Mouse (Mus musculus) megakaryocyte-erythroid progenitor cell, adult 5-6 weeks (primary cell): ENCODE data around the gene Ddah2. TPM values are rescaled to one million over a fixed set of nuclear protein-coding genes. Genes with fewer than 3 reads are reported as not detected.
"Not testable (repeated sequence)": the region's sequence is repeated elsewhere in the genome, so short reads cannot be mapped to it uniquely, and the experiment has no call there.

Experiments
- ATAC-seq: replicated peaks from 2 replicates; pipeline ENCODE4 v1.8.0; 2016; ENCODE audit warnings: mild to moderate bottlenecking, inconsistent platforms; ENCODE audit not compliant: severe bottlenecking, poor library complexity, low FRiP score, low TSS enrichment
- total RNA-seq, 2 experiments: library from RNA; stranded (forward) in 1 of 2; stranded (reverse) in 1 of 2; fragments of 200-1000, 215-1000 nt in 1 of 2; fragments of >200 nt in 1 of 2; fragmentation: Nextera tagmentation in 1 of 2; gene quantifications; 2 replicates each; pipeline ENCODE4 v1.2.3; 2014 to 2017

Ddah2 gene
- total RNA-seq, 2 experiments from 2014 or later = 4.6 to 7.6 TPM

DNA sequence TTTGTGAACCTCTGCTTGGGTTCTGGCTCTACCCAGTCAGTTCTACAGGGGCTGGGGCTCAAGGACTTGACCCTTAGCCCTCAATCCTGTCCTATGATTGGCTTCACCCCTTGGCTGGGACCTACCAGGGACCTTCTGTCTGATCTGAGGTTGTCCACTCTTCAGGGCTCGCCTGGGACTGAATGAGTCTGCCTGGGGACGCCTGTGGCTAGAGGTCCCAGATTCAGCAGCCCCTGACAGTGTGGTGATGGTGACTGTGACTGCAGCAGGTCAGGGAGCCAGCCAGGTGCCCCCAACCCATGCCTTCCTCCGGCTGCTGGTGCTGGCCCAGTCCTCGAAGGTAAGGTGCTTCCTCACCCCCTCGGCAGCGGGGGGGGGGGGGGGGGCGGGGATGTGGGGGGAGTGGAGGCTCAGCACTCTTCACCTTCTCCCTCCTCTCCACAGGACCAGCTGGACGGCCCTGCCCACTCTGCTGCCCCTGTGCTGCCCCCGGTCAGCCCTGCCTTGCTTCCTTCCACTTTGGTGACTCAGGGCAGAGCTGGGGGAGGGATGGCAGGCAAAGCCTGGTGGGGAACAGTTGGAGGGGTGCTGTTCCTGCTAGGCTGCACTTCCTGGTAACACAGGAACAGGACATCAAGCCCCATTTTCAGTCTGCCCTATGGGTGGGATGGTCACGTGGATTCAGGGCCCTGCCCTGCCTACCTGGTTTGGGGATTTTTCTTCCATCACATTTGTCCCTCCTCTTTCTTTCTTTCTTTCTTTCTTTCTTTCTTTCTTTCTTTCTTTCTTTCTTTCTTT, 33.9 kb upstream of the Ddah2 start:
- no peak for ATAC-seq

DNA sequence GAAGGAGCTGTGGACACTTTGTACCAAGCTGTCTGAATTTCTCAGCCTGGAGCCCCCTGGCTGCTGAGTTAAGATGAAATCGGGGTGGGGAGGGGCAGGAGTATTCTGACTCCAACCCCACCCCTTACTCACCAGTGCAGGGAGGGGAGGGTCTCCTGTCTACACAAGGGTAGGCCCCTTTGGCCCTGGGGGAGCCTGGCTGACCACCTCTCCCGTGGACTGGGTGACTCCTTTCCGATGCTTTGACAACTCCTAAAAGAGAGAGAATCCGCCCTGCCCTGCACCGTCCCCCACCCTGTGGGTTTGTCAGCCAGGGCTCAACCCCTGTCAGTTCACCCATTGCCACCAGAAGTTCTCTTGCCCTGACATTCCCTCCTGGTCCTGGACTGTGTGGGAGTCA, 32.6 kb upstream of the Ddah2 start:
- no peak for ATAC-seq

DNA sequence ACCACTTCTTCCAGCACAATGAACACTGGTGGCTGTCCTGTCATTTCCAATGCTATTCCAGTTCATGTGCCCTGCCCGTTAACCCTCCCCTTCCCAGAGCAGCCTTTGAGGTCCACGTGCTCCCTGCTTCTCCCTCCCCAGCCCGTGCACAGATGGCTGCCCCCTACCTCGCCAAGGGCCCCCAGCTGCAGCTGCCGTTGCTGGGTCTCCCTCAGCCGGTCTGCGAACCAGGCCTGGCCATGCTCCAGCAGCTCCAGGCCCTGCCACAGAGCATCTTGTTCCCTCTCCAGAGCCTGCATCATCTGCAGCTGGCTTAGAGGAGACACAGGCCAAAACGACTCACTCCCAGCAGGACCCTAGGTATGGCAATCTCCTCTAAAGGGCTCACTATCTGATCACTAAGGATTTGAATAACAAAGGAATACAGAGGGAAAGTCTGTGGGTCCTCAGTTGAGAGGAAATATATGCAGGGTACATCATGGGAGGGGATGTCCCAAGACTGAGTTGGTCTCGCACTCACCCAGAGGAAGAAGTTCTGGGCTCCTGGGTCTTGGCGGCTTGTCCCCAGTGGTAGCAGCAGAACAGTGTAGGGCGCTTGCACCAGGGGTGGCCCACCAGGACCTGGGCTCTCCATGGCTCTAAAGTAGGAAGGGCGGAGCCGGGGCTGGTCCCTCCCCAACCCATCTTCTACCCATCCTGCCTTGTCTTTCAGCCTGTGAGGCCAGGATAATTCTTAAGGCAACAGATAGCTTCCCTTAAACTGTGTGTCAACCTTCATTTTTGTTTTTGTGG, 31.4 kb upstream of the Ddah2 start, which contains the start of gene Sapcd1:
Gene Sapcd1 (minus strand): TSS at position 740 of the 792 bp plus-strand sequence.
- ATAC-seq = 0 out of 2 replicates have a peak, but pooled peaks have one; percentile 15

DNA sequence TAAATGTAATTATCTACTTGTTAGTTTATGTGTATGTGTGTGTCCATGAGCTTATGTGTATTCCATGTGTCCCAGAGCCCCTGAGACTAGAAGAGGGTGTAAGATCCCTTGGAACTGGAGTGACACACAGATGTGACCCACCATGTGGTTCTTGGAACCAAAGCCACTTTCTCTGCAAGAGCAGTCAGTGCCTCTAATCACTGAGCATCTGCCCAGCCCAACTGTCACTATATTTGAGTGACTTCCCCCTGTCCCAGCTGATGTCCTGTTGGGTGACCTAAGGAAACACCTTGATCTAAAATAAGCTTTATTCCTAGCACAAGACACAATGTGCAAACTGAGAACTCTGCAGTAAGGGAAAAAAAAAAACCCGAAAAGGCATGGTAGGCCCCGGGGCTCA, 30.5 kb upstream of the Ddah2 start:
- no peak for ATAC-seq

DNA sequence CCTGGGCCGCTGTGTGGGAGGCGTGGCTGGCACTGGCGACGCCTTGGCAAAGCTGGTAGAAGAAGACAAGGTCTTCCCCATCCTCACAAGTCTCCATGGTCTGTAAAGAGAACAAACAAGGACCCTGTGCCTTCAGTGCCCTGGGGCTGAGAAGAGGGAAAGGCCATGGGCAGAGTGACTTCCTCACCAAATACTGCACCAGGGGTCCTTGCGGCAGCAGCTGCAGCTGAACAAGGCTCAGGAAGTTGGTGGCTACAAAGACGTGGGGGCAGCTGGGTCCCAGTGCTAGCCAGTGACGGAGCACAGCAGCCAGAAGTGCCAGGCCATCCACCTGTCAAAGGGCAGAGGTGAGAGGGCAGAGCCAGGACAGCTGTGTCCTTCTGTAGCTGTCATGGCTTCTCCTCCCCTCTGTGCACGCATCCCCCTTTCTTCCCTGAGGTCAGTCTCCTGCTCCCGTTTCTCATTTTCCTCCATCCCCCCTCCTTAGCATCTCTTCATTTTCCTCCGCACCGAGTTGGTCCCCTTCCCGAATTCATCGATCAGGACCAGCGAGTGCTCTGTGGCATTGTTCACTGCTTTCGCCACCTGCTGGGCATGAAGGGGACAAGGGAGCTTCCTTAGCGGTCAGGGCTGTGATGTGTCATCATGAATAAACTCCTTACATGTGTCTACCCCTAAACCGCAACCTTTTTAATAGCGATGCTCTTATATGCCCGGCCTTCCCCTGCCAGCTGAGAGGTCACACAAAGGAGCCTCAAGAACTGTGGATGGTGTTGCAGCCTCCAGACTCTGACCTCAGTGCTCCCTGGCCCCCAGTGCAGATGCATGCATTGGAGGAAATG, 28.9 kb upstream of the Ddah2 start:
- ATAC-seq = 0 out of 2 replicates have a peak, but pooled peaks have one; percentile 23

DNA sequence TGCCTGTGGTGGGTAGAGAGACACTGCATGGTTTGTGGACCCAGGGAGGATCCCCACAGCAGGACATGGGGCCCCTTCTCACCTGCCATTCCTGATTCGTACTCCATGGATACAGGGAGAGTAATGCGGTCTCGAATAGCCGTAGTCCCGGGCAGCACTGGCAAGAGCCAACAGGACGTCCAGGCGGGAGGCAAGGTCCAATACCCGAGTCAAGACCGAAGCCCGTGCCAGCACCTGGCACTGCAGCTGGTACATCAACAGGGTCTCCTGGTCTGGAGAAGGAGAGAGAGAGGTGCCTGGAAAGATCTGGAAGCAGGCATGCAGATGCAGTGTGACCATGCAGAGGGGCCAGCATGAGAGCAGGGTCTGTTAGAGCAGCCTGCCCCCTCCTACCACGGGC, 27.6 kb upstream of the Ddah2 start:
- no peak for ATAC-seq

DNA sequence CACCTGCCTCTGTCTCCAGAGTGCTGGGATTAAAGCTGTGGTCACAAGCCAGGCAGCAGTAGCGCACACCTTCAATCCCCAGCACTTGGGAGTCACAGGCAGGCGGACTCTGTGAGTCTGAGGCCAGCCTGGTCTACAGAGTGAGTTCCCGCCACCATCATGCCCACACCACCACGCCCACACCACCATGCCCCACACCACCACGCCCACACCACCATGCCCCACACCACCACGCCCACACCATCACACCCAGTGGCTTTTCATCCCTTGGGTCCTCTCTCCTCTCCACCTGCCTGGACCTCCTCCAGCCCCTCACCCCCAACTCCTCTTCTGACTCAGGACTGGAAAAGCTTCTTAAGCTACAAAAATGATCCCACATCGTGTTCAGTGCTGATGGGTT, 27.0 kb upstream of the Ddah2 start:
- ATAC-seq = 0 out of 2 replicates have a peak, but pooled peaks have one; percentile 31

DNA sequence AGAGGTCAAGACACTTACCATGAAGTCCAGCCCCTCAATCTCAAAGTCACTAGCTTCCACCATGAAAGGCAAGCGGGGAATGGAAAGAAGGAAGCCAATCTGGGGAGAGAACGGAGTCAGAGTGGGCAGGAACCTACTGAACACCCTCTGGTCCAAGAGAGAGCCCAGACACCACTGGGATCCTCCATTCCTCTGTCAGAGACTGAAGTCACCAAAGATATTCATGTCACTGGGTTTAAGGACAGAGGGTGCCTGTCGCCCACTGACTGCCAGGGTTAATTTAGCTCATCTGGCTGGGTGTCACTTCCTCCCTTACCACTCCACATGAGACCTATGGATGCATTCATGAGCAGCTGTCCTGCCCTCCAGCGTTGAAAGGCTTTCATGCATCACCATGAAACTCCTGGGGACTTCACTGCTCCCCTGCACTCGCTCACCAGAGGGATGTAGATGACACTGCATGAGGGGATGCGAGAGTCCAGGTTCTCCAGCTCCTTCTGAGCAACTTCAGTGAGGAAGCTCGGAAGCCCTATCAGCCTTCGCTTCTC, 26.4 kb upstream of the Ddah2 start:
- ATAC-seq = no peak

DNA sequence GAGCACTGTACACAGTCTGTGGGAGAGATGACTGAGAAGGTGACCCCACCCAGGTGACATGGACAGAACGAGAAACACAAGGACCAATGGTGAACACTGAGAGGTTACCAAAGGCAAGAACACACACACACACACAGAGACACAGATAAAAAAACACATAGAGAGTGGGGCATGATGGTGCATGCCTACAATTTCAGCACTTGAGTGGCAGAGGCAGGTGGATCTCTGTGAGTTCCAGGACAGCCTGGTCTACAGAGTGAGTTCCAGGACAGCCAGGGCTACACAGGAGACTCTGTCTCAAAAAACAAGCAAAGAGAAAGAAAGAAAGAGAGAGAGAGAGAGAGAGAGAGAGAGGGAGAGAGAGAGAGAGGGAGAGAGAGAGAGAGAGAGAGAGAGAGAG, 25.1 kb upstream of the Ddah2 start:
- ATAC-seq = not testable (repeated sequence)

DNA sequence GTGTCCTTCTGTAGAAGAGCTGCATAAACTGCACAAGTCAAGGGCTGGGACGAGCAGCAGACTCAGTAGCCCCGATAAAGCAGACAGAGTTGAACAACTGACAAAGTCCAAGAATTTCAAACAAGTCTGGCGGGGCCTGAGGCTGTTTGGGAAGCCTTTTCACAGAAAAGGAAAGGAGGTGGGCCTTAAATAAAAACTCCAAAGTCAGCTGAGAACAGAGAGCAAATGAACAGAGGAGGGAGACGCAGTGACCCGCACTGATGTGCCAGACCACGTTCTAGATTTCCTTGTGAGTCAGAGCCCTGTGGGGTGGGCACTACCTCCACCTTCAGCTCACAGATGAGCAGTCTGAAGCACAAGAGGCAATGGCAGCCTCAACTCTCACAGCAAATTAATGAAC, 23.9 kb upstream of the Ddah2 start:
- no peak for ATAC-seq

DNA sequence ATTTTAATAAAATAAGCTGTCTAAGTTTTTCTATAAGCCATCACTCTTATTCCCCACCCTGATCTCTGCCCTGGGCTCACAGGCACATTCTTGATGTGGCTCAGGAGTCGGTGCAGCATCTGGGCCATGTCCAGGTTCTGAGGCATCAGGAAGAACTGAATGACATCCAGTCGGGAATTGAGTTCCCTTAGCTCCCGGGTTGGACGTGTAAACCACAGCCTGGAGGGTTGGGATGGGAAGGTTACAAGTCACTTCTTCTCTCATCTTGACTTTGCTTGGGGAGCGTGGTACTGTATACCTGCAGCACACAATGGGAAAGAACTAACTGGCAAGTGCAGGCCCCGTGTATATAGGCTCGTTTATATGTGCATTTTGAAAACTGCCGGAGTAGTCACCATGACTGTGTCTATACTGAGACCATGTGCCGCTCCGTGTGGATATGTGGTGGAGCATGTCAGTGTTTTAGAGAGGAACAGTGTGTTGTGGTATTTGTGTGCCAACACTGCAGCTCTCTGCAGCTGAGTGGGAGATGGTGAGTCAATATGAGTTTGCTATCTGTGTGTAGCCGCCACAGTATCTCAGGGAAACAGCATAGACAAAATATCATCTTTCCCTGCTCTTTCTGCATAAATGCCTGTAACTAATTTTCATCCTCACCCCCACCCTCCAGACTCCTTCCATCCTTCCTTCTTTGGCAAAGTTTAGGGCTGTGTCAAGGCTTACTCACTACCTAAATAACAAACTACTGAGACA, 19.5 kb upstream of the Ddah2 start:
- no peak for ATAC-seq

DNA sequence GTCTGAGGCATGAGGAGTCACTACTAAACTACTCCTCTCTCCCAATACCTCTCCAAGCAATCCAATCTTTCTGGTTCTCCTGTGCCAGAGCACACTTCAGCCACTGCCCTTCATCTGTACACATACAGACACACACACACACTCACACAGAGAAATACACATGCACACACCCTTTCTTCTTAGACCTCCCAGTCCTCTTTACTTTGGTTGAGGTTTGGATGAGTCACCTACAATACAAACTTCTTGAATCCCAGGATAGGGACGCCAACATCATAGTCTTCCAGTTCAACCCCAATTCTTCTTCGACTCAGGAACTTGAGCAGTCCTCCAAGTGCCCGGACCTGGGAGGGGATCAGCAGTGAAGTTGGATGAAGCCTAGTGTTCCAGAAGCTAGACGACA, 15.0 kb upstream of the Ddah2 start:
- ATAC-seq = no peak

DNA sequence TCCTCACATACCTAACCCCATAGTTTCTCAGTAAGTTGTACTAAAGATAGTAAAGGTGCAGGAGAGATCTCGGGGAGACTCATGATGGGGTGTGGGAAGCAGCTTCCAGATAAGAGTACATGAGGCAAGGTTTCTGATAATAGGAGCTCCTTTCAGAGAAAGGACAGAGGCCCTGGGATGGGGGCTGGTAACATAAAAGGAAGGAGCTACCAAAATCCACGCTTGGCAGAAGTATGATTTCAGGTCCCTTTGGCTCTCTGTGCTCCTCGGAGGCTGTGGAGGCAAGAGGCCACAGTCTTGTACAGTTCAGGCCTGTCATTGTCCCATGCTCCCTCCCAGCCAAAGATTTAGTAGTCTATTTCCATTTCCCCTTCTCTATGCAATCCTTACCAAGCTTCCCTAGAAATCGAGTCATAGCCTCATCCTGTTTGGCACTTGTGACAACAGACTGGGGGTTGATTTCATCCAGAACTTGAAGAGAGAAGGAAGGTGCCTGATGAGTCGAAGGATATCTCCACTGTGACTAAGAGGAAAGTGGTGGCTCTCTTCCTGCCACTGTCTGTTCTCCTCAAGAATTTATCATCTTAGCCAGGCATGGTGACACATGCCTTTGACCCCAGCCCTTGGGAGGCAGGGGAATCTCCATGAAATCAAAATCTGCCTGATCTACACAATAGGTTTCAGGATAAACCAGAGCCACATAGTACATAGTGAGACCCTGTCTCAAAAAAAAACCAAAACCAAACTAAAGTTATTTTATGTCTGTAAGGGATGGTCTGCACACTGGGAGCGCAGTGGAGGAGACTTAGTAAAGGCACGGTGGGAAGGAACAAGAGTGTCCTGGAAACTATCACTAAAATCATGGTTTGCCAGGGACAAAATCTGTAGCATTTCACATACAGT, 13.7 kb upstream of the Ddah2 start:
- ATAC-seq = no peak

DNA sequence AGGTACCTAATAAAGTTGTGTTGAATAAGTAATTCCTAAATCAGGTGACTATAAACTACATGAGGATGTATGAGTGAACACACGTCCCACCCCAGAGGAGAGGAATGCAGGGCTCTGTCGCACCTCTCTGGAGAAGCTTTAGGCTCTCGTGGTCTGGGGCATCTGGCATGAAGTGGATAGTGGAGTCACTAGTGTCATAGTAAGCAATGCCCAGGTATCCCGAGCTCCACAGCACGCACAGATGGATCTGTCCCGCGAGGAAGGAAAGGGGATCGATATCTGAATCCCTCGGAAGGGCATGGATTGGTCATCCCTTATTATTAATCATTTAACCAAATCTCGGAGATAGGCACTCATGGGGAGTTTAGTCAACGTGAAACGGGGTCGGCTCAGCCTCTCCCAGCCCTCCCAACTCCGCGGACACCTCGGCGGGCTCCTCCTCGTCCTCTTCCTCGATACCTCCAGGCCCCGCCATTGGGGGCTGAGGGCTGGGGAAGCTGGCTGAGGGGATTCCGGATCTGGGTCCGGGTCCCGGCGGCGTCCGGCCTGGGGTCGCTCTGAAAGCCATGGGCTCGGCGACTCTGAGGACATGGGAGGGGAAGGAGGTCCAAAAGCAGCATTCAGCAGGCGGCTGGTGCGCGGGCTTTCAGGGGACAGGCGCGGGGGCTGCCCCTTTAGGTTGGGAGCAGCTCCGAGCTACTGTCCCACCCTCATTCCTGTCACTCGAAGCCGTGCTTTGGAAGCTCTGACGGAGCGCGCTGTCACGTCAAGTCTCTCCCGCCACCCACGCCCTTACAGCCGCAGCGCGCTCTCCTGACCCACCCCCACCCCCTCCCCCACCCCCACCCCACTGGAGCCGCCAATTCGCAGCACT, 12.8 kb upstream of the Ddah2 start:
- ATAC-seq = peak; percentile 1; the same call in 1 of the 2 replicates

DNA sequence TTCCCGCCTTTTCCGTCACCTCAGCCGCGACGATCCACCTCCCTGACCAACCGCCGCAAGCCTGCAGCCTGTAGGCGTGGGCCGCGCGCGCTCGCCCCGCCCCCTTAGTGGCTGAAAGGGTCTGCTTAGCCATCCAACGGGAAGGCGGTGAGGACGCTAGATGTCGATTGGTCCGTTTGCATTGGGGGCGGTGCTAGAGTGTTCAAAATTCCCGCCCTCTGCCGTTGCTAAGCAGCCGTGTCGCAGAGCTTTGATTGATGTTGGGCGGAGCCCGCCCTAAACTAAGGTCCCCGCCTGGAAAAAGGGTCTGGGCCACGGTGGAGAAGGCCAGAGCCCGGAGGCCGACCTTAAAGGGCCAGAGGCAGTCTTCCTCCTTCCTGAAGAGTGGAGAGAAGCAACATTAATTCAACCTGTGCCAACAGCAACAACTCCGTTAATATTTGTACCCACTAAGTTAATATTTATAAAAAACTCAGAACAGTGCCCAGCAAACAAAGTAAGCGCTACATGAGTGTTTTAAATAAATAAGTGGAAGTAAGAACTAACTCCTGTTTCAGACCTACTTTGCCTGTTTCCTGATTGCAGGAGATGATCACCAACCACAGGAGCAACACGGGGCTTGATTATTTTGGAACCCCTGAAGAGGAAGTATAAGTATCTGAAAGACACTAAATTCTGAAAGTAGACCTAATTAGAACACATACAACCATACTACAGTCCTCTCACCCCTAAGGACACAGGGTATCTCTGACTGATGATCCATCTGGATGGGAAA, 12.0 kb upstream of the Ddah2 start, which contains the start of gene Msh5:
Gene Msh5 (minus strand): TSS at position 65 of the 775 bp plus-strand sequence.
- peak; percentile 86 for ATAC-seq

DNA sequence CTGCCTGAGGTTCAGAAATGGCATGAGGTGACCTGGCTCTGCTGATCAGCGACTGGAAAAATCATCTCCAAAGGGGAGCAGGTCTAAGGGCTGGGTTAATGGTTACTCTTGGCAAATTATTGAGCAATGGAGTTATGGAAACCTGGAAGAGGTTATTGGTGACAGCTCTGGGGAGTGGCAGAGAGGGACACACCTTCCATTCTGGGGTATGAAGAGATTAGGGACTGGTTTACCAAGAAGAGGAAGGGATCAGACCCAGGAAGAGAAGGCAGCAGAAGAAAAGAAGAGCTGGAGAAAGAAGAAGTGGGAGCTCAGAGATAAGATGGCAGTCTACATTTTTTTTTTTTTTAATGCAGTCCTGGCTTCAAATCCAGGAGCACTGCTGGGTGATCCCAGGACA, 11.1 kb upstream of the Ddah2 start:
- ATAC-seq = no peak
